Mouse (Mus musculus): ENCODE results near the gene Slc17a7.

DNA sequence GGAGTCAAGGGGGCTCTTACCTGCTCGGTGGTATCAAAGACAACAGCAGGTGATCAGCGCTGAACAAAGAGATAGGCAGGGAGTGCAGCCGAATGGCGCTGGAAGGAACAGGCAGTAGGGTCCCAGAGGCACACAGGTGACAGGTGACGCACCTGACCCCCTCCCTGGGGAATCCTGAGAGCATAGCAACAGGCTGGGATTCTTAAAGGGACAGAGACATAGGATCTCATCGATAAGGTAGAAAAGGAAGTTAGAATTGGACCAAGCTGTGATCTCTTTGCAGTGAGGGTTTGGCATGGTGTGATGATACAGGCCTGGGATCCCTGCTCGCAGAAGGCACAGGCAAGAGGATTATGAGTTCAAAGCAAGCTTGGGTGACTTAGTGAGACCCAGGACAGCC is 15.7 kb downstream of the Slc17a7 start, which contains the start of gene Gfy:
- TF ChIP-seq CTCF (IDR thresholded peaks at IDR 0.05; ENCODE audit: borderline replicate concordance, extremely low read depth, insufficient read depth, insufficient read length) = no peak
- no peak for TF ChIP-seq POLR2A (IDR thresholded peaks at IDR 0.05; ENCODE audit: borderline replicate concordance, extremely low read depth, insufficient read depth, insufficient read length, poor library complexity, severe bottlenecking)
